Mouse (Mus musculus) cerebellum, postnatal 10 days (tissue): ENCODE results near the gene C130026I21Rik.
"Not testable (repeated sequence)": the region's sequence is repeated elsewhere in the genome, so short reads cannot be mapped to it uniquely, and the experiment has no call there.

Source experiments
- DNase-seq, 2 experiments: peaks; one replicate each; pipeline ENCODE4 v3.0.0; 2021; ENCODE audit warnings: mixed read lengths in 2 of 2

C130026I21Rik gene

GRCm38 (mm10) chr1:85270466-85270865, at the start of gene C130026I21Rik:
TSS of gene C130026I21Rik (minus strand) at chr1:85270566.
- DNase-seq = not testable (repeated sequence)

- DNase-seq = peak; percentile 4 to 13
Observed at GRCm38 (mm10) chr1:85287063-85287462, 16.7 kb upstream of the C130026I21Rik start.

- not testable (repeated sequence) for DNase-seq
Observed at GRCm38 (mm10) chr1:85276421-85276820, 6.1 kb upstream of the C130026I21Rik start.

GRCm38 (mm10) chr1:85258634-85259033, 11.7 kb downstream of the C130026I21Rik start:
- peak in 1 of 2 experiments; percentile 6 for DNase-seq

DNA sequence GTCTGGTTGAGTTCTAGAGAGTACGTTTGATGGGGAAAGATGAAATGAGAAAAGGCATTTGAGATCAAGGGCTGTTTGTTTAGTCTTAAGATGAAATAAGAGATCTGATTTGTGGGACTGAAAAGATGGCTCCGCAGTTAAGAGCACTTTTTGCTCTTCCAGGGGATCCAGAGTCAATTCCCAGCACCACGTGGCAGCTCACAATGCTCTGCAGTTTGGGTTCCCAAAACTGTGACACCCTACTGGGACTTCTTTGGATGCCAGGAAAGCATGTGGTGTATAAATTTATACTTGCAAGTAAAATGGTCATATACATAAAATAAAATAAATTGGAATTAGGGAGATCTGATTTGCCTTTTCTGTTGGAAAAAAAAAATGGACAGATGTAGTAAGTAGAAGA, 15.1 kb downstream of the C130026I21Rik start:
- DNase-seq = not testable (repeated sequence)

DNA sequence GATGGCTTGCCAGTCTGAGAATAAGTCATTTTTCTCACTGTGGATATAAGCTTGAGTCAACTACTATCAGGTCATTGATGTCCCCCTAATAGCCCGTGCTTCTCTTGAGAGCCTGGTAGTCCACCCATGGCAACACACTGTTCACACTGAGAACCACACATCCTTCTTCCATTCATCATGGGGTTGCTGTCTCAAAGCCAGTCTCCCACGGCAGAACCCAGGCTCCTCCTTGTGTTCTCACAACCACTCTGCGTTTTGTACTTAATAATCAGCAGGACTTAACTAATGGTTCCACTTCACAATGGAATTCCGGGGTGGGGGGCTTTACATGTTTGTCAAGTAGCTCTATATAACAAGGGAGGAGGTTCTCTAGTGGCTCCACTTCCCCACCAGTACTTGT, 19.2 kb downstream of the C130026I21Rik start:
- not testable (repeated sequence) for DNase-seq

DNA sequence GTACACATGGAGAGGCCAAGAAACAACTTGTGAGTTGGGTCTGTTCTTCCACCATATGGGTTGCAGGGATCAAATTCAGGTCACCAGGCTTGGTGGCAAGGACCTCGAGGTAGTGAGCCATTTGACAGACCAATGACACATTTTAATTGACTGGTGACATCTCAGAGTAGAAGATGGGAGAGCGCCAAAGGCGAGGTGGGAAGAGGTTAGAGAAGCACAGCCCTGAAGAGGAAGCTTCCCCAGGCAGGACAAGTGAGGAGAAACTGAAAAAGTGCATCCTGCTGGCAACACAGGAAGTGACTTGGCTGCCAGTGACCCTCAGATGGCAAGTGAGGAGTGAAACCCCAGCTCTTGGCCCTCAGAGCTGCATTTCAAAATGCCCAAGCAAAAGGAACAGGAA, 21.4 kb downstream of the C130026I21Rik start:
- not testable (repeated sequence) for DNase-seq

GRCm38 (mm10) chr1:85246776-85247460, 23.4 kb downstream of the C130026I21Rik start:
- not testable (repeated sequence) for DNase-seq

DNA sequence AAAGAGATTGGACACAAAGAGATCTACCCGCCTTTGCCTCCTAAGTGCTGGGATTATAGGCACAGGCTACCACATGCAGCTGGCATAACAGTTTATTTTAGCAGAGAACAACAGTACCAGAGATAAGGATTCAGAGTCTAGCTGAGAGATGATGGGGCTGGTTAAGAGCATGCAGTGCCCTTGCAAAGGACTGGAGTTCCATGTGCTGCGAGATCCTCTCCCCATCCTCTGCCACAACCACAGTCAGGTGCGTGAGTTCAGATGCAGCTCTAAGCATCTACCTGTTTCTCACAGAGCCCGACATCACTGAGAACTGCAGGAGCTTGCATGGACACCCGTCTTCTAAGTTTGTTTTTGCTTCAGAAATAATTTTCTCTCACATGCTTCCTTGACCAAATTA, 24.1 kb downstream of the C130026I21Rik start:
- not testable (repeated sequence) for DNase-seq

DNA sequence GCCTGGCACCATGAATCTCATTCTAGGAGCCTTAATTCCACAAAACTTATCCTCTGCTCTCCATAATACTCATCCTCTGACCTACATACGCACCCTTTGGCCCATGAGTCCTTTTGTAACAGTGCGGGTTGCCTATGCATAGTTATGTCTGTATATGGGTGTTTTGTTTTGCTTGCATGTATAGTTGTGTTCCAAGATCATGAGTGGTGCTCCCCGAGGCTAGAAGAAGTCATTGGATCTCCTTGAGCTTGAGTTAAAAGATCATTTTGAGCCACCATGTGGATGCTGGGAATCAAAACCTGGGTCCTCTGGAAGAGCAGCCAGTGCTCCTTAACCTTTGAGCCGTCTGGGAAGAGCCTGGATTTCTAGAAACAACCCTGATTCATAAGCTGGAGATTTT, 25.4 kb downstream of the C130026I21Rik start:
- DNase-seq = not testable (repeated sequence)

DNA sequence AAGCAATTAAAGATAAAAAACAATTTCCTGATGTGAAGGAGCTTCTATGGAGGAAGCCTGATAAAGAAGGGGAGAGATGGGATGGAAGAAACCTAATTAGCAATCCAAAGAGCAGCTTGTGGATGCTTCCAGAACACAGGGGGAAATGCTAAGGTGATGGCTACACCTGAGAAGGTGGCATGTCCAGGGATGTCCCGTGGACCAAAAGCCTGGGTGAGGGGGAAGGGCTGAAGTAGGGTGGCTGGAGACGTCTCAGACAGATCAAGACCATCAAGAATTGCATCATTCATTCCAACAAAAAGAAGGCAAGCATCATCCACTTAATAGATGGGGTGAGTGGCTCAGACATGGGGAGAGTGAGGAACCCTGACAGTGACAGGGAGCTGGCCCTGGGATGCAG, 27.3 kb downstream of the C130026I21Rik start:
- DNase-seq = not testable (repeated sequence)

DNA sequence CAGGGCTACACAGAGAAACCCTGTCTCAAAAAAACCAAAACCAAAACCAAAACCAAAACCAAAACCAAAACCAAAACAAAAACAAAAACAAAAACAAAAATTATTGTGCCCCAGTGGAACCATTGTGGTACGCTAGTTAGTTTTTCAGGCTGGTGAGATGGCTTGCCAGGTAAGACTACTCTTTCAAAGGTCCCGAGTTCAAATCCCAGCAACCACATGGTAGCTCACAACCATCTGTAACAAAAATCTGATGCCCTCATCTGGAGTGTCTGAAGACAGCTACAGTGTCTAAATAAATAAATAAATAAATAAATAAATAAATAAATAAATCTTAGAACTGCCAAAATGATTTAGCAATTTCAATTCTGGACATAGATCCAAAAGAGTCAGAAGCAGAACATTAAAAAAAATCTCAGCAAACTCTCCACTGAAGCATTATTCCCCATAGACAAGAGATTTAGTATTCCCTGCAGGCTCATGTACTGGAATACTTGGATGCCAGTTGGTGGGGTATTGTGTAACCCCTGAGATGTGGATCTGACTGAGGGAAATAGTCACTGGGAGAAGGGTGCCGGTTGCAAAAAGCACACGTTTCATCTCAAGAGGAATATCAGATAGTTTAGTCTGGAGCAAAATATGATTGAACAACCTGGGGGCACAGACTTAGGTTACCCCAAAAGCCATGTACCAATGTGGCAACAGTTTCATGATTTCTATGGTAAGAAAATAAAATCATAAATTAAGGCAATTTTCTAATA, 31.2 kb downstream of the C130026I21Rik start:
- not testable (repeated sequence) for DNase-seq

GRCm38 (mm10) chr1:85206531-85206930, 63.8 kb downstream of the C130026I21Rik start:
- not testable (repeated sequence) for DNase-seq

DNA sequence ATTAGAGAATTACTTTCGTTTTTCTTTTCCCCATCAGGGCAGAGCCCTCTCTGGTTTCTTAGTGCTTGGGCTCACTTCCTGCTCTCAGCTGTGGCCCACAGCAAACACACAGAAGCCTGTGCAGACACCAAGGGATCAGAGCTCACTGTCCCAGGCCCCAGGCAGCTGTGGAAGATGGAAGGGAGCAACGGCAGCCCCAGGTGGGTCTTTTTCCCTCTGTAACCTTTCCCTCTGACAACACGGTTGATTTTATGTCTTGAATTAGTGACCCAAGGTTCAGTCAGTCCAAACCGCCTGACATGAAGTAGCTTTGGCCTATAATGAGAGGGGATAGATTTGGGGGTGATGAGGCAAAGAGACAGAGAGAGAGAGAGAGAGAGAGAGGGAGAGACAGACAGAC, 70.8 kb downstream of the C130026I21Rik start:
- not testable (repeated sequence) for DNase-seq

DNA sequence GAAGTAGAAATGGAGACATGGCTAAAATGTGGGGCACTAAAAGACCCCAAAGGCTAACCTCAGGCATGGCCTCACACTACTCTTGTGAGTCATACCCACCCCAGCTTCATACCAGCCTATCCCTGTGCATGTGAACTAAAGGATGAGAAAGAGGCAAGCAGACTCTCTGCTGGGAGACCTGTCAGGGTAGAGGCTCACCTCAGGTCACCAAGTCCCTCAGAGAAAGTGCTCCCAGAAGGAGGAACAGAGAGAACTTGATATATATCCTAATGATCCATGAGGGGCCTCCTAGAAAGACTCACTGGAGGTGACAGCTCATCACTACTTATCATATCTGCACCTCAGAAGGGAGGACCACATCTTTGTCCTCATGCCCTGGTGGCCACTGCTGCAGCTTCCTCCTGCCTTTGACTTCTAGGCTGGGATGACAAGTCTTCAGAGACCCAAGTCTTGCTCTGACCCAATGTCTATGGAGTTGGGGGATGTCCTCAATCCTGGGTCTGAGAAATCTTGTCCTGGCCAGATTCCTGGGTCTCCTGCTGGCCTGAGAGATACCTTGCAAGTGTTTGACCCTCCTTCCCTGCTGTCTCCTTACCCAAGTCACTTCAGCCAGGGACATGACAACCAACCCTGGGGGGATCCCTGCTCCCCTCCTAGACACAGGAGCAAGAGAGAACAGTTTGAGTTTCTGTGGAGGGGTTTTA, 71.6 kb downstream of the C130026I21Rik start:
- not testable (repeated sequence) for DNase-seq

- not testable (repeated sequence) for DNase-seq
Observed at GRCm38 (mm10) chr1:85196732-85197131, 73.6 kb downstream of the C130026I21Rik start.

GRCm38 (mm10) chr1:85193761-85194160, 76.6 kb downstream of the C130026I21Rik start:
- not testable (repeated sequence) for DNase-seq

- not testable (repeated sequence) for DNase-seq
Observed at GRCm38 (mm10) chr1:85181981-85182380, 88.4 kb downstream of the C130026I21Rik start.

- DNase-seq = not testable (repeated sequence)
Observed at GRCm38 (mm10) chr1:85178971-85179370, 91.4 kb downstream of the C130026I21Rik start.

DNA sequence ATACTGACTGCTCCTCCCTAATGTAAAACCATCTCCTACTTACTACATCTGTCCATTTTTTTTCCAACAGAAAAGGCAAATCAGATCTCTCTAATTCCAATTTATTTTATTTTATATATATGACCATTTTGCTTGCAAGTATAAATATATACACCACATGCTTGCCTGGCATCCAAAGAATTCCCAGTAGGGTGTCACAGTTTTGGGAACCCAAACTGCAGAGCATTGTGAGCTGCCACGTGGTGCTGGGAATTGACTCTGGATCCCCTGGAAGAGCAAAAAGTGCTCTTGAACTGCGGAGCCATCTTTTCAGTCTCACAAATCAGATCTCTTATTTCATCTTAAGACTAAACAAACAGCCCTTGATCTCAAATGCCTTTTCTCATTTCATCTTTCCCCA, 107.5 kb downstream of the C130026I21Rik start:
- not testable (repeated sequence) for DNase-seq

DNA sequence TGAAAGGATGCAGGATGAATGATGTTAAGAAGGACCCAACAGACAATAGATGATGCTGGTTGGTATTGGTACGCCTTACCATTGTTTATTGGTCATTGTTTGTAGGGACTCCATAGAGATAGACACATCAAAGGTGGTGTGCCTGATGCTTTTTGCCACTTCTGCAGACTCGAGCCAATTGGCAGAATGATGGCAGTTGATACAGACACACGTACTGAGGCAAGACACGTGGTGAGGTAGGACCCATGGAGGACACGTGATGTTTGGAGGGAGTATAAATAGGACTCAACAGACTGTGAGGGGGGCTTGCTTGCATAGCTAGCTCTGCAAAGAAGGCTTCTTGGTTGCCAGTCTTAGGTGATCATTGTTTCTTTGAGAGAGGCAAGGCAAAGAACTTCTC, 115.2 kb downstream of the C130026I21Rik start:
- not testable (repeated sequence) for DNase-seq

DNA sequence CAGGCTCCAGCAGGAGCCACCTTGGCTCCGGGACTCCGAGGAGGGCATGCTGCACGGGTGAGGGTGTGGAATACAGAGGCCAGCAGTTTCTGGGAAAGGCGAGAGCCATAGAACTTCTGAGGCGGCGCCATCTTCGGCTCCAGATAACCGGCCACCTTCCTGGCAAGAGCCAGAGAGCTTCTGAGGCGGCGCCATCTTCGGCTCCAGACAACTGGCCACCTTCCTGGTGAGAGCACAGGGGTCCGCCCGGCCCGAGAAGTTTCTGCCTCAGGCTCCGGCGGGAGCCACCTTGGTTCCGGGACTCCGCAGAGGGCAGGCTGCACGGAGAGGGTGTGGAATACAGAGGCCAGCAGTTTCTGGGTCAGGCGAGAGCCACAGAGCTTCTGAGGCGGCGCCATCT, 136.7 kb downstream of the C130026I21Rik start:
- not testable (repeated sequence) for DNase-seq

DNA sequence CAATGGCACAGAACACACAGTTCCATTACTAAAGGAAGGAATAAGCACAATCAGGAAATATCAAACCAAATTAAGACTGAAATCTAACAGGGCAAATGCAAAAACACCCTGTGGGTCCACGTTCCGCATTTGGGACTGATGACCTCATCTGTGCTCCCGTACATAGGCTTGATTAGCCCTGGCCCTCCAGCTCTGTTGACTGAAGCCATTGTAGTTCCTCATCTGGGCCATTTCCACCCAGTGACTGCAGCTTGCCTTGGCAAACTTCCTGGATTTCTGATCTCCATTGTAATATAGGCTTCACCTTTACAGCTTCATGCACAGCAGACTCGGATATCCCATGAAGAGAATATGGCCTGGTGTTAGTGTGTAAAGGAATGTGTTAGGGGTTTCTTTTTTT, 148.5 kb downstream of the C130026I21Rik start:
- DNase-seq = not testable (repeated sequence)
